Mouse (Mus musculus) mesoderm, embryonic 11.5 days (tissue): ENCODE measurements at regions not wholly inside any gene's neighbourhood (a gene's known extent, or its start where the extent isn't known, plus 50 kb on each side); places are given as distances from the start of the nearest gene placed in this dataset.

Experiments used
- DNase-seq: peaks from one replicate; pipeline ENCODE4 v3.0.0-alpha.2; 2012; ENCODE audit warnings: low read depth, low spot score

DNA sequence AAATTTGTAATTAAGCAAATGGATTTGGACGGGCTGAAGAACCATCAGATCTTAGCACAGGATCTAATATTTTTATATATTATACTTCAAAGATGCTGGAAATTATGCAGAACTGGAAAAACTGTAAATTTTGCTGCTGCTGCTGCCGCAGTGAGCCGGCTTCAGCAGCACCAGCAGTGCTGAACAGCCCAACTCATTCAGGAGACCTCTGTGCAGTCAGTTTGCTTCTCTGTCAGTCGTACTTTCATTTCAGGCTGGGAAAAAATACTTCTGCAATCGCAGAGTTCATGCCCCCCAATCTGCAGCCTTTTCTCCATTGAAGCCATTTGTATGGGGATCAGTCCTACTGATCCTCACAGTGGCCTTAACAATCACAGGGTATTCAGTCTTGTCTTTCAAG lies 53.4 kb upstream of the Trpc3 start:
- DNase-seq = no peak

GRCm38 (mm10) chr3:36754358-36754950 lies 64.5 kb upstream of the Trpc3 start:
- DNase-seq = peak; percentile 17

DNA sequence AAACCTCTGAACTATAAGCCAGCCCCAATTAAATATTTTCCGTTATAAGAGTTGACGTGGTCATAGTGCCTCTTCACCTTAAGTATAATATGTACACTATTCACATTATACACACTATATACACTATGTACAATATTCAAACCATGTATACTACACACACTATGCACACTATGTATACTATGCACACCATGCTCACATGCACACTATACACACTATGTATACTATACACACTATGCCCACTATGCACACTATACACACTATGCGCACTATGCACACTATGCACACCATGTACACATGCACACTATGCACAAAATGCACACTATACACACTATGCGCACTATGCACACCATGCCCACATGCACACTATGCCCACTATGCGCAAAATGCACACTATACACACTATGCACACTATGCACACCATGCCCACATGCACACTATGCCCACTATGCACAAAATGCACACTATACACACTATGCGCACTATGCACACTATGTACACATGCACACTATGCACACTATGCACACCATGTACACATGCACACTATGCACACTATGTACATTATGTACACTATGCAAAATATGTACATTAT lies 72.2 kb upstream of the Trpc3 start:
- no peak for DNase-seq

GRCm38 (mm10) chr3:36762847-36763246 lies 72.9 kb upstream of the Trpc3 start:
- no peak for DNase-seq

DNA sequence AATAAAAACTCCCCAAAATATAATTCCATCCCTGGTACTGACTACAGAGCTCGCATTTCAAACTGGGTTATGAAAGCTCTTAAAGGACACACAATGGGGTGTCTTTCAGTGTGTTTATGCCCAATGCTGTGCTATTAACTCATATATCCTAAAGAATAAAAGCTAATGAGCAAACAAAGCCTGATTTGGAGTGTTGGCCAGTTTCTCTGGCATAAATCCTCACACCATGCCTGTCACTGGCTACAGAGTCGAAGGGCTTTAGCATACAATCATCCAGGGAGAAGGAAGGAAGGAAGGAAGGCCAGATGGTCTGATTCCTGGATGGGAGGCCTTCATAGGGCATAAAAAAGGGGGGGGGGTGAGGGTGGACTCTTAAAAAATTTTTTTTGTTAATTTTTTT lies 74.8 kb upstream of the Trpc3 start:
- DNase-seq = no peak

- DNase-seq = peak; percentile 49
Measured at GRCm38 (mm10) chr3:36770096-36770495, 80.1 kb upstream of the Trpc3 start.

- DNase-seq = no peak
Measured at GRCm38 (mm10) chr3:36771011-36771410, 81.0 kb upstream of the Trpc3 start.

DNA sequence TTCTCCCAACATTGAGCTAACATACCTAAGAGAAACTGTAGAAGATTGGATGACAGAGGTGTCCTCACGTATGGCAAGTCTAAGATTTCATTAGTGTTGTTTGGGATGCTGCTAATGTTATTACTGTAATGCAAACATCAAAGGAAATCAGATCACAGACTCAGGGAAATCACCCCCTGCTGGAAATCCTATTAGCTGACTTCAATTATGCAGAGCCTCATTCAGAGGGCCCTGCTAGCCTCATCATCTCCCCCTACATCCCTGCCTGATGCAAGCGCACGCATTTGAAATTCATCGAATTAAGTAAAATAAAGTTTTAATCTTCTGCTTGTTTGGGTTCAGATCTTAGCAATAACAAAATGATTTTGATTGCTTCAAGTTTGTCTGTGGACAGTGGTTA lies 84.1 kb upstream of the Trpc3 start:
- DNase-seq = no peak

DNA sequence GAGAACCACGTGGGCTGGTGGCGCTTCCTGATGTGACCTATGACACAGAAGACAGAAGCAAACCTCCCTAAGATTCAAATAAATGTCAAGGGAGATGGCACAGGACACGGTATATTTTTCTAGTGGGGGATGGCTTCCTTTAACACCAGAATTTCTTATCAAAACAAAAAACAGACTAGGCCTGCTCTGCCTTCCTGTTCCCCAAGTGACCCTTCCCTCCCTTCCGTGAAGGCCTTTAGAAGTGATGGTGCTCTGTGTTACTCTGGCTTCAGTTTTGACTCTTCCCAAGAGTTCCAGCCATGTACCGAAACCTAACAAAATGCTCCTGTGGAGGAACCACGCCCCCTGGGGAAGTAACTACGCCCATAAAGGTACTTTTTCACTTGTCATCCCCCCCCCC lies 84.5 kb upstream of the 4932438A13Rik start:
- no peak for DNase-seq

- DNase-seq = no peak
Measured at GRCm38 (mm10) chr3:36786581-36786980, 76.3 kb upstream of the 4932438A13Rik start.

DNA sequence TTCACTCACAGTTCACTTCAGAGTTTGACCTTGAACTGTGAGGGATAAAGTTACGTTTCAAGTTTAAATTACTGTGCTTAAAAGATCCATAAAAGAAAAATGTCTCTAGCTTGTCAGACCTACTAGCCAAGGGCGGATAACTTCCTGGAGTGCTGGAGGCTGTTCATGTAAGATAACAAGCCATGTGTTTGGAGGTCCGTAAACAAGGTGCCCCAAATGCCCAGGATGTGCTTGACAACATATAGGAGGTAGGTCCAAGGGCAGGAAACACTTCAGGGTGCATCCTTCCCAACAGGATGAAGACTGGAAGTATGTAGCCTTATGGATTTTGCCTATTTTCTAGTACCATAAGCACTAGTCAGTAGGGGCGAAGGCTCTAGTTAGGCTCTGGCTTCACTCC lies 72.7 kb upstream of the 4932438A13Rik start:
- DNase-seq = no peak

GRCm38 (mm10) chr3:36797025-36797424 lies 65.9 kb upstream of the 4932438A13Rik start:
- no peak for DNase-seq

DNA sequence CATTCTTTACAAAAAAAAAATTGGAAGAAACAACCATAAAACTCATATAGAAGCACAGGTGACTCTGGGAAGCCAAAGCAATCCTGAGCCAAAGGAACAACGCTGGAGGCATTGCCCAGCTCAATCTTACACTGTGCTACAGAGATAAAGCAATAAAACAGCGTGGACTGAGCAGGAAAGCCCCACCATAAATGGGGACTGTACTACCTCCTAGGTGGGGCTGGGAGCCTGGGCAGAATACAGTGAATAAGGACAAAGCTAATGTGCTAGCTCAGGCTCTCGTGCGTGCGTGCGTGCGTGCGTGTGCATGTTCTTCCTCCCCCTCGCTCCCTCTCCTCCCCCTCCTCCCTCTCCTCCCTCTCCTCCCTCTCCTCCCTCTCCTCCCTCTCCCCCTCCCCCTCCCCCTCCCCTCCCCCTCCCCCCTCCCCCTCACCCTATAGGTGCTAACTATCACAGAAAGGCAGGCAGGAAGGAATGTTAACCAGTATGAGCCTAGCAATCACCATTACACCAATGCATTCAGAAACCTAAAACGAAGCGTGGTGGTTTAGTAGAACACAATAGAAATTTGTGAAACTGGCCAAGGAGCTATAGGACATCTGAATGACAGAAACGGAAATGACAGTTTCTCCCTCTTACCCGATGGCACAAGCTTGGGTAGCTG lies 64.6 kb upstream of the 4932438A13Rik start:
- DNase-seq = no peak

DNA sequence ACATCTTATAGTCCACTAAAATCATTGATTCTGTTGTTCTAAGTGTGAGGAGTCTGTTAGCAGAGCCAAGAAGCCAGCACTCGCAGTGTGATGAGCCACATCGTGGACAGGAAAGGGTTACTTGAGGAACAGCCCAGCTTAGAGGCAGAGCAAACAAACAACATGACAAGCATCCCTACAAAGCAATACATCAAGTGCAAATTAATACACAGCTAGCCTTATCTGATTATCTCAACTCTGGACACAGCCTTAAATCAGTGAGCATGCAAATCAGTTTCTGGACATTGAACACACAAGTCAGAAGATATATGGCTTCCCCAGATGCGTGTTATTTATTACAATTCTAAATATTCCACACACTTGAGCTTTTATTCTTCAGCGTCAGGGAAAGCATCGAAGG lies 52.4 kb upstream of the 4932438A13Rik start:
- DNase-seq = no peak
